Mouse (Mus musculus) myocyte (in vitro differentiated cells): ENCODE results near the gene Trp53i13.

Source experiments
- MYOD1 ChIP-seq, 3 experiments: IDR thresholded peaks; one replicate each; pipeline ENCODE4 v1.6.1; 2011; ENCODE audit warnings: control low read depth in 2 of 3, low read depth in 2 of 3, mild to moderate bottlenecking in 2 of 3, moderate library complexity in 1 of 3; ENCODE audit not compliant: insufficient read length in 2 of 3, control insufficient read depth in 1 of 3
- POLR2A ChIP-seq: IDR thresholded peaks from one replicate; pipeline ENCODE4 v1.6.1; 2011; ENCODE audit warnings: low read depth, mild to moderate bottlenecking, control low read depth, moderate library complexity; ENCODE audit not compliant: insufficient read length
- REST ChIP-seq: IDR thresholded peaks from one replicate; pipeline ENCODE4 v1.6.1; 2011; ENCODE audit warnings: mild to moderate bottlenecking, control low read depth, moderate library complexity; ENCODE audit not compliant: insufficient read depth, insufficient read length
- TCF3 ChIP-seq: IDR thresholded peaks from one replicate; pipeline ENCODE4 v1.6.1; 2011; ENCODE audit warnings: low read depth, control low read depth; ENCODE audit not compliant: insufficient read length
- USF1 ChIP-seq: IDR thresholded peaks from one replicate; pipeline ENCODE4 v1.6.1; 2011; ENCODE audit warnings: low read depth, mild to moderate bottlenecking, control low read depth, moderate library complexity

- TF ChIP-seq REST (no peak), TCF3 (no peak), POLR2A (no peak), MYOD1 (IDR thresholded peaks at IDR 0.05; ENCODE audit: control insufficient read depth in 1 of 3, insufficient read length in 2 of 3, low read depth in 2 of 3) (no peak), USF1 (no peak)
Observed at GRCm38 (mm10) chr11:77504377-77504776, 11.4 kb downstream of the Trp53i13 start.
